Mouse (Mus musculus) intestine, embryonic 14.5 days (tissue): ENCODE measurements around the gene Tmc6. TPM values are rescaled to one million over a fixed set of nuclear protein-coding genes. Genes with fewer than 3 reads are reported as not detected.
A peak's percentile ranks its signal among the peaks of the same experiment; 100 is the strongest.

Source experiments
- ATAC-seq: fragments of 200-750 bp; cut with Nextera tagmentation; replicated peaks from 2 replicates; pipeline ENCODE4 v1.8.0; 2017; ENCODE audit warnings: low read depth, moderate number of reproducible peaks, moderate TSS enrichment, moderate library complexity; ENCODE audit not compliant: low FRiP score, low TSS enrichment
- DNase-seq: peaks from one replicate; pipeline ENCODE4 v3.0.0-alpha.2; 2018; ENCODE audit warnings: low spot score
- H3K27ac ChIP-seq: fragments of 300-500 bp; sonication (generic); 2 replicates; pipeline ENCODE4 v1.5.1; 2014; ENCODE audit warnings: low read depth, mild to moderate bottlenecking, control low read depth
- H3K27me3 ChIP-seq: fragments of 300-500 bp; sonication (generic); replicated peaks from 2 replicates; pipeline ENCODE4 v1.6.1; 2014; ENCODE audit warnings: low read length, control low read depth; ENCODE audit not compliant: control insufficient read depth, insufficient read depth
- H3K36me3 ChIP-seq: fragments of 300-500 bp; sonication (generic); 2 replicates; pipeline ENCODE4 v1.6.1; 2014; ENCODE audit warnings: low read length, control low read depth; ENCODE audit not compliant: control insufficient read depth, insufficient read depth
- H3K4me1 ChIP-seq: fragments of 300-500 bp; sonication (generic); replicated peaks from 2 replicates; pipeline ENCODE4 v1.6.1; 2014; ENCODE audit warnings: low read length, control low read depth, mixed read lengths; ENCODE audit not compliant: control insufficient read depth, insufficient read depth
- H3K4me2 ChIP-seq: fragments of 300-500 bp; sonication (generic); 2 replicates; pipeline ENCODE4 v1.6.1; 2014; ENCODE audit warnings: low read length
- H3K4me3 ChIP-seq: fragments of 300-500 bp; sonication (generic); 2 replicates; pipeline ENCODE4 v1.5.1; 2014; ENCODE audit warnings: low read depth, low read length, control low read depth, mixed read lengths
- H3K9ac ChIP-seq: fragments of 300-500 bp; sonication (generic); 2 replicates; pipeline ENCODE4 v1.6.1; 2014; ENCODE audit warnings: mild to moderate bottlenecking, low read length
- H3K9me3 ChIP-seq: fragments of 300-500 bp; sonication (generic); 2 replicates; pipeline ENCODE4 v1.6.1; 2016; ENCODE audit warnings: low read length, control low read depth; ENCODE audit not compliant: control insufficient read depth
- WGBS: fragments of 180-500 bp; shearing (Covaris S2); extraction: QIAGEN DNeasy Blood & Tissue Kit; methylation state at CpG from one replicate; pipeline ENCODE4 v1.1.7; 2014; 5-methylcytosine and 5-hydroxymethylcytosine counted together
- polyA plus RNA-seq: library from polyadenylated mRNA; unstranded; fragments of >200 nt; fragmentation: Nextera tagmentation; extraction: Ambion mirVana; gene quantifications from 2 replicates; pipeline ENCODE4 v1.2.1, GENCODE M21; 2014

Gene Tmc6
- polyA plus RNA-seq, 1 experiment from 2014 or later = 20.7 TPM

DNA sequence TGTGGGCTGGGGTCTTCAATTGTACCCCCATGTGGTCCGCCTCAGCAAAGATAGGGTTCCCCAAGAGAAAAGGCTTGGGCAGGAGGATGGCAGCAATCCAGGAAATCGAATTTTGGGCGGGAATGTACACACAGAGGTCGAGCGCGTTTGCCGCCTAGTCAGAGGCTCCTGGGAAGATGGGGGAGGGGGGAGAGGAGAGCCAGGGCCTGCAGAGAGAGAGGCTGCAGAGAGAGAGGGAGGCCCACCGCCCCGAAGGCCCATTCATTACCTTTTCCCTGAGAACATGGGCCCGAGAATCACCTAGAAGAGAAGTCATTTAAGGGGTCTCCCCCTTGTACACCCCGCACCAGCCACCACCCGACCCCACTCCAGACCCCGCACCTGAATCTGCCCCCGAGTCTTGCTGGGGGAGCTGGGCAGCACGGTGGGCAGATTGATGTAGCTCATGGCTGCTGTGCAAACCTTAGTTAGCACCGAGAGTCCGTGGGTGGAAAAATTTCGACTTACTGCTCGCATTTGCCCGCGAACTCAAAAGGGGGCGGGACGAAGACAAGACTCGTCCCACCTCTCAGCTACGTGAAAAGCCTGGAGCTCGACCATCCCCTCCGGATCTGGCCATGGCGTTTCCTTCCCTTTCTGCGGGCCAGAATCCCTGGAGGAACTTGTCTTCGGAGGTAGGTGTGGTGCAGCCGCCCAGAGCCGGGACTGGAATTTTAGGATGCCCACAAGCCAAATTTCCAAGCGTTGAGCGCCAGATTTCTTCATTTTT, 43.5 kb upstream of the Tmc6 start, which contains the start of the genes Afmid and Tk1:
Gene Afmid (plus strand): TSS at position 592 of the 769 bp plus-strand sequence.
Gene Tk1 (minus strand): TSS at position 760 of the 769 bp plus-strand sequence.
- Histone ChIP-seq H3K27me3 (no peaks in the 10 kb centered on the region), H3K4me3 (peak within 1 kb of the TSS; percentile 57), H3K27ac (peak within 1 kb of the TSS; percentile 89), H3K9me3 (no peaks in the 10 kb centered on the region), H3K4me1 (peaks cover 60% of the 10 kb centered on the region), H3K36me3 (peaks cover 30% of the 10 kb centered on the region), H3K4me2 (peak within 1 kb of the TSS; percentile 58), H3K9ac (peak within 1 kb of the TSS; percentile 75)
- ATAC-seq (peak; percentile 59), DNase-seq (peak; percentile 88)
- WGBS = under 1% methylated on average over 32 of the region's 34 CpGs

DNA sequence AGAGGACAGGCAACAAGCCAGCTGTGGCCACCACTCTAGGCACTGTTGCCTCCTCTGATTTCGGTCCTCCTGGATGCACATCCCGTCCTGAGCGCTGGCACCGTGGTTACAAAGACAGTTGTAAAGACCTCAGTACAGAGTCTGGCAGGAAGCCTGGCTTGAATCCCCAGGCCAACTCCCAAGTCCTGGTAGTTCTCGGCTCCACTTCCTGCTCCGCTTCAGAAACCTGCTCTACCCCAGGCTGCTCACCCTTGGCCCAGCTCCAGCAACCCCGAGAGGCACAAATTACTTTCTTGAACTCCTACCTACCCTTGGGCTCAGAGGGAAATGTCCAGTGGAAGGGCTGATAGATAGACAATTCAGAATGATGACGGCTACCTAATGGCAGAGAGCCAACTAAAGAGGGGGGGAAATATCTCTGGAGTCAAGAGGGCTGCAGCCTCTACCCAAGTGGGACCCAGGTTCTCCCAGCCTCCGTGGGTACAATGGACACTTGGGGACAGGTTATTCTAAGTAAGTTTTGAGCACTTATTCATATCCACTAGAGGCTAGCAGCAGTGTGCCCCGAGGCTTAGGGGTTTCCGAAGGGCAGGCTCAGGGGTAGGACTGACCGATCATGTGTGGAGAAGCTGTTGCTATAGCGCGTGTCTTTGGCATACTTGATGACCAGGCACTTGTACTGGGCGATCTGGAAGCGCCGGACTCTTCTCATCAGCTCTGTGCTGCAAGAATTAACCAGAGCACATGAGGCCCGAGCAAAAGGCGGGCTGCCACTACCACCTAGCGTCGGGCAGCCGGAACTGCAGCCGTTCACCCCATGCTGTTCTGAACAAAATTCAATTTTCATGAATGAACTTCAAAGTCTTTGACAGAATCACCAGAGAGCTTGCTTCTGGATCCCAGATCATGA, 42.3 kb upstream of the Tmc6 start:
- H3K4me3 ChIP-seq = peak overlapping the region; percentile 57
- H3K27me3 ChIP-seq = no peaks in the 10 kb centered on the region
- peak; percentile 93 for DNase-seq
- H3K9me3 ChIP-seq = no peaks in the 10 kb centered on the region
- peak overlapping the region; percentile 58 for H3K4me2 ChIP-seq
- ATAC-seq = peak; percentile 63
- peak overlapping the region; percentile 57 for H3K27ac ChIP-seq
- H3K4me1 ChIP-seq = peaks cover 48% of the 10 kb centered on the region
- peak overlapping the region; percentile 75 for H3K9ac ChIP-seq
- WGBS = 16% methylated on average over 23 of the region's 23 CpGs
- H3K36me3 ChIP-seq = peaks cover 42% of the 10 kb centered on the region

GRCm38 (mm10) chr11:117823411-117823810, 41.4 kb upstream of the Tmc6 start:
- no peak overlapping the region for H3K4me3 ChIP-seq
- H3K4me2 ChIP-seq = peak overlapping the region; percentile 58; the same call in 1 of the 2 replicates
- no peak for ATAC-seq
- H3K27me3 ChIP-seq = no peaks in the 10 kb centered on the region
- peaks cover 39% of the 10 kb centered on the region for H3K4me1 ChIP-seq
- 88% methylated on average over 6 of the region's 6 CpGs for whole genome bisulfite sequencing
- peaks cover 49% of the 10 kb centered on the region for H3K36me3 ChIP-seq
- H3K27ac ChIP-seq = peak overlapping the region; percentile 64; the same call in 1 of the 2 replicates
- no peaks in the 10 kb centered on the region for H3K9me3 ChIP-seq
- DNase-seq = no peak
- no peak overlapping the region for H3K9ac ChIP-seq

GRCm38 (mm10) chr11:117822728-117823241, 40.8 kb upstream of the Tmc6 start:
- Histone ChIP-seq H3K9me3 (no peaks in the 10 kb centered on the region), H3K27me3 (no peaks in the 10 kb centered on the region), H3K27ac (peak overlapping the region; percentile 64), H3K9ac (no peak overlapping the region), H3K4me3 (no peak overlapping the region), H3K36me3 (peaks cover 56% of the 10 kb centered on the region), H3K4me2 (no peak overlapping the region; the same call in 1 of the 2 replicates), H3K4me1 (peaks cover 33% of the 10 kb centered on the region)
- WGBS = 53% methylated on average over 7 of the region's 7 CpGs
- DNase-seq = no peak
- no peak for ATAC-seq

DNA sequence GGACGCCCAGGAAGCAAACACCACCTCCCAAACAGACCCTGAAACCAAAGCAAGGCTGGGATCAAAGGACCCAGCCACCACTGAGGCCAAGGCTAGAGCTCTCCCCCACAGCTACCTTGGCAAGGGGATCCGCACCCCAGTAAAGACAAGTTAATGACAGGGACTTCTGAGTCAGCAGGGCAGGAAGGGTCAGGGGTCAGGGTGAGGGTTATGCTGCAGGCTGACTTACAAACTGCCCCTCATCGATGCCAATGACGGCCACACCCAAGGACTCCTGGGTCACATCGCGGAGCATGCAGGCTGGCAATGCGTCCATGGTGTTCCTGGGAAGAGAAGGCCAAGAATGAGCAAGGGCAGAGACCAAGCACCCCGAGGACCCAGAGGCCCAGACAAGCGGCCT, 39.9 kb upstream of the Tmc6 start:
- no peaks in the 10 kb centered on the region for H3K9me3 ChIP-seq
- peaks cover 24% of the 10 kb centered on the region for H3K4me1 ChIP-seq
- no peak for ATAC-seq
- H3K27me3 ChIP-seq = no peaks in the 10 kb centered on the region
- no peak overlapping the region for H3K4me3 ChIP-seq
- H3K4me2 ChIP-seq = no peak overlapping the region
- H3K36me3 ChIP-seq = peaks cover 65% of the 10 kb centered on the region
- no peak overlapping the region for H3K9ac ChIP-seq
- WGBS = 86% methylated on average over 9 of the region's 9 CpGs
- no peak overlapping the region for H3K27ac ChIP-seq
- DNase-seq = no peak

DNA sequence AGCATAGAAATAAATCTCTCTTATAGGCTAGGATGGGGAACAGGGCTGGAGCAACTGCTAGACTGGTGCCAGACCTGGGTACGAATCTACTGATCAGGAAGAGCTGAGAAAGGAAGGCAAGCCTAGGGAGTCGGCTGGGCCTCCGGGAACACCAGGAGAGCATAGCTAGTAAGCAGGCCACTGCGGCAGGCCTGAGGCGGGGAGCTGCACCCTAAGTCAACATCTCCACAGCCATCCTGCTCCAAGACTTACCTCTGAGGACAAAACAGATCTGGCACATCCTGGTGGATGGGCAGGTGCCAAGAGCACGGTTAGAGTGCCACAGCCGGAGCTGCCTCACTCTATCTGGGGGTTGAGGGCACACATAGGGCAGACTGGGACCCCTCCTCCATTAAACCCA, 38.2 kb upstream of the Tmc6 start:
- H3K27ac ChIP-seq = no peak overlapping the region
- ATAC-seq = no peak
- no peaks in the 10 kb centered on the region for H3K27me3 ChIP-seq
- no peak overlapping the region for H3K4me2 ChIP-seq
- peaks cover 79% of the 10 kb centered on the region for H3K36me3 ChIP-seq
- WGBS = 91% methylated on average over 7 of the region's 7 CpGs
- H3K4me3 ChIP-seq = no peak overlapping the region
- H3K9me3 ChIP-seq = no peaks in the 10 kb centered on the region
- no peak for DNase-seq
- no peak overlapping the region for H3K9ac ChIP-seq
- peaks cover 17% of the 10 kb centered on the region for H3K4me1 ChIP-seq

DNA sequence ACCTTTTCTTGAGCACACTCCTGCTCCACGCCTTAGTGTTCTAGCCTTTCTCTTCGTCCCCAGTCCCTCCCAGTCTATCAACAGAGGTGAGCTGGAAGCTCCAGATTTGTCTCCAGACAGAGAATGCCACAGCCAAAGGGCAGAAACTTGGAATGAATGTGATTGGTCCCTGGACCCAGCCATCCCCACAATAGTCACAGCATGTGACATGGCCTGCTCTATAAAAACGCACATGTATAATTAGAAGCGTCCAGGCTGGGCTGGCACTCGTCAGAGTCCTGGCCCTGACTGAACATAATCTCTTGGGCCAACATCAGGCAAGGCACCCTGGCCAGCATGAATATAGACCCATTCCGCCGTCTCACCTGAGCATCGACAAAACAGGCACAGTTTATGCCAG, 37.1 kb upstream of the Tmc6 start:
- no peak overlapping the region for H3K4me3 ChIP-seq
- WGBS = 85% methylated on average over 8 of the region's 8 CpGs
- ATAC-seq (no peak), DNase-seq (no peak)
- peaks cover 90% of the 10 kb centered on the region for H3K36me3 ChIP-seq
- no peaks in the 10 kb centered on the region for H3K9me3 ChIP-seq
- H3K4me2 ChIP-seq = no peak overlapping the region
- H3K27me3 ChIP-seq = no peaks in the 10 kb centered on the region
- H3K4me1 ChIP-seq = peaks cover 14% of the 10 kb centered on the region
- no peak overlapping the region for H3K9ac ChIP-seq
- H3K27ac ChIP-seq = no peak overlapping the region

DNA sequence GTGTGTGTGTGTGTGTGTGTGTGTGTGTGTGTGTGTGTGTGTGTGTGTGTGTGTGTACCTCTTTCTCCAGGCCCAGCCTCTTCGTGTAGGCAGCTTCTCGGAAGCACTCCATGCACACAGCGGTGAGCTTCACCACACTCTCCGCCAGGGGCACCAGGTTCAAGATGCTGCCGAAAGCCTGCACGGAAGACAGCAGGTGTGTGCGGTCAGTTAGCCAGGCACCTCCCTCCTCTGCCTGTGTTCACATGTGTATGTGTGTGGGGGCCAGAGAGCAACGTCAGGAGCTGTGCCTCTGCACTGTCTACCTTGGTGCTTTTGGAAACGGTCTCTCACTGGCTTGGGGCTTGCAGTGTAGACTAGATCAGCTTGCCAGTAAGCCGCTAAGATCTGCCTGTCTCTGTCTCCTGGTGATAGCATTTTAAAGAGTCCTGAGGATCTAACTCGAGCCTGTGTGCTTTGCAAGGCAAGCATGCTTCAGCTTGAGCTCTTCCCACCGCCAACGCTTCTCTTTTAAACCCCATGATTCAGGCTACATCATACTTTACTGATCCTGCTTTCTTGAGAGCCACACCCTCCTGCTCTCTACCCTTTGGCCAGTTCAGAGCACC, 34.5 kb upstream of the Tmc6 start:
- Histone ChIP-seq H3K36me3 (peaks cover 89% of the 10 kb centered on the region), H3K27me3 (no peaks in the 10 kb centered on the region), H3K27ac (no peak overlapping the region), H3K9me3 (no peaks in the 10 kb centered on the region), H3K9ac (no peak overlapping the region), H3K4me2 (no peak overlapping the region), H3K4me1 (no peaks in the 10 kb centered on the region), H3K4me3 (no peak overlapping the region)
- 82% methylated on average over 12 of the region's 13 CpGs for WGBS
- DNase-seq (no peak), ATAC-seq (no peak)
